Mouse (Mus musculus) kidney, adult 9 months (tissue): Measurements from ENCODE around the gene Cyb5r1.

Experiments
- DNase-seq: peaks from one replicate; pipeline ENCODE4 v3.0.0; 2022

Gene Cyb5r1

DNA sequence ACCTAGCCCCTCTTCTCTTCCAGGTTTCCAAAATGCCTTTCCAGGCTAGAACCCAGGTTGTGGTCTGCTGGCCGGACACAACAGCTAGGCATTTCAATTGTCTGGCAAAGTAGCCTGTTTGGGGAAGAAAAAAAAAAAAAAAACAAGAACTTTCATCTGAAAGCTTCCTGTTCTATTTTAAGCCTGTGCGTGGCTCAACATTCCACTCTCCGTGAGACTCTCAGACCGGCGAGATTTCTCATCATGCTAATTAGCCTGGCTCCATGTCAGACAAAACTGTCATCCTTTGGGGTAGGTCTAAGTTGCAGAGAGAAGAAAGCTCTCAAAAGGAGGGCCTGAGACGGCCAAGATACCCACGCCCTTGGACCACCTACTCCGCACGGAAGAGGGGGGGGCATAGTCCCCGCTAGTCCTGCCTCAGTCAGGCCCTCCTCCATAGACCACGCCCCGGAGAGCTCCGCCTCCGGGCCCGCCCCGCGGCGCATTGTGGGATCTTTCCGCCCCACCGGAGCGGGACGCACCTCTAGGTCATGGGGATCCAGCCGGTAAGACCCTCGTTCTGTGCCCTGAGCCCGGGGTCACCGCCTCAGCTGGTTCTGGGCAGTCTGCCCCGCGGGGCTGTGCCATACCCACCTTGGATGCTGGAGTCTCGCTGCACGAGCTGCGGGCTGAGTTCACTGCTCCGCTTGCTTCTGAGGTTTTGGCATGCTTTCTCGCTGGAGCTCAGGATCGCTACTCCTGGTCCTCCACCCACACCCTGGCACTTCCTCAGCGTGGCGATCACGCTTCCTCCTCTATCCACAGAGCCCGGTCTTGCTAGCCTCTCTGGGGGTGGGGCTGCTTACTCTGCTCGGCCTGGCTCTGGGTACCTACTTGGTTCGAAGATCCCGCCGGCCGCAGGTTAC is at the start of gene Cyb5r1:
Gene Cyb5r1 (plus strand): TSS at position 51 of the 905 bp plus-strand sequence.
- peak; percentile 81 for DNase-seq

DNA sequence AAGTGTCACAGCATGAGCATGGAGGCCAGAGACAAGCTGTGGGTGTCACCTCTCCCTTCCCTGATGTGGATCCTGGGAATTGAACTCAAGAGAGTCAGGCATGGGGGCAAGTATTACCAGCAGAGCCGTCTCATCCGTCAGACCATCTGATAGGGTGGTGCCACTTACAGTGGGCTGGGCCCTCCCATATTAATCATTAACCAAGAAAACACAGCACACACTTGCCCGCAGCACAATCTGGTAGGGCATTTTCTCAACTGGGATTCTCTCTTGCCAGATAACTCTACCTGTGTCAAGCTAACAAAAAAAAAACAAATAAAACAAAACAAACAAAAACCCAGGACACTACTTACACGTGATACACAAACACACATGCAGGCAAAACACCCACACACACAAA is 47.9 kb upstream of the Cyb5r1 start:
- DNase-seq: peak; percentile 49

DNA sequence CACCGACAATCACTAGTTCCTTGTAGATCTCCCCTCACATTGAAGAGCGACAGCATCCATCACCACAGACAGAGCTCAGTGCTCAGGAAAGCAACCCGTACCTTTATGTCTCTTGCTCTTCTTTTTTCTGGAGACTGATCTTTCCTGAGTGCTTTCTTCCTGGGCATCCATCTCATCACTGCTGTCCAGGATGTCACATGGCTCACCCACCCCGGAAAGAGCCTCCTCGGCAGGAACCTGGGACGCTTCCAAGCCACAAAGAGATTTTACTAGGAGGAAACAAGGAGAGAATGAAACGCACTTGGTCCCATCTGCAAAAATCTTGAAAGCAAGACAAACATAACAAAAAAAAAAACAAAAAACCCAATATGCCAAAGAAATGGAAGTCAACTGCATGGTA is 44.7 kb upstream of the Cyb5r1 start:
- DNase-seq: no peak

DNA sequence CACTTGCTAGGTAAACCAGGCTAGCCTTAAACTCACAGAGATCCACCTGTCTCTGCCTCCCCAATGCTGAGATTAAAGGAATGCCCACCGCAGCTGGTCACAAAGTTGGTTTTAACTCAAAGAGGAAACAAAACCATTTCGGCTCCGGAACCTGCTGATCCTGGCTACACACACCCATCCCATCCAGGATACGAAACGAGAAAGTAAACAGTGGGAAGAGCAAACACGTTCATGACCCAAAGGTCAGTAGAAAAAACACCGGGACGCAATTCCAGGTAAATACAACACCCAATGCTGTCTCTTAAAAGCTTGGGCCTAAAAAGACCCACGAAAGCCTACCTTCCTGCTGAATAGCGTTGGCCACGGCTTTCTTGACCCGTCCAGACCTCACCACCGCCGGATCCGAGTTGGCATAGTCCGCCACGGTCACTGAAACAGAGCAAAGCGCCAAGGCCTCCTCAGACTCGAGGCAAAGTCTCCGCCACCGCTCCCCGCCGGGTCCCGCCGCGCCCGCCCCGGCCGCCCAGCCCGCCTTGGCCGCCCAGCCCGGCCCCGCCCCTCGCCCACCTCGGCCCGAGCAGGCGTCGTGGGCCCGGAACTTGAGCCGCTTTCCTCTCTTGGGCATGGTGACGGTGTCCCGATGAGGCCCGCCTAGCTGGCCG is 44.0 kb upstream of the Cyb5r1 start:
- DNase-seq: no peak

DNA sequence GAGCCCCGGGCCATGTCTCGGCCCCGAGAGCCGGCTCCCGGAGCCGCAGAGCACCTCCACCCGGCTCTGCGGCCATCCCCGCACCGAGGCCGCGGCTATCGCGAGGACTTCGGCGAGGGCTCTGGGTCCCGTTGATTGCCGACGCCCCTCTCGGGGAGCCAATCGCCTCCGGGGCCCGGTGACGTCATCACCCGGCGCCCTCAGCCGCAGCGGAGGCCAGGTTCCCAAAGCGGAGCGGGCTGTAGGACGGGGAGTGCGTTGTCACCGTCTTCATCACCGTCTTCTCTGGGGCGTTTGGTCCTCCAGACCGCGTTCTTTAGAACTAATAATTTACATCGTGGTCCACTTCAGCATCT is 43.5 kb upstream of the Cyb5r1 start, which contains the start of gene Tmem183a:
Gene Tmem183a (minus strand): TSS at position 123 of the 356 bp plus-strand sequence.
- DNase-seq: peak; percentile 96

DNA sequence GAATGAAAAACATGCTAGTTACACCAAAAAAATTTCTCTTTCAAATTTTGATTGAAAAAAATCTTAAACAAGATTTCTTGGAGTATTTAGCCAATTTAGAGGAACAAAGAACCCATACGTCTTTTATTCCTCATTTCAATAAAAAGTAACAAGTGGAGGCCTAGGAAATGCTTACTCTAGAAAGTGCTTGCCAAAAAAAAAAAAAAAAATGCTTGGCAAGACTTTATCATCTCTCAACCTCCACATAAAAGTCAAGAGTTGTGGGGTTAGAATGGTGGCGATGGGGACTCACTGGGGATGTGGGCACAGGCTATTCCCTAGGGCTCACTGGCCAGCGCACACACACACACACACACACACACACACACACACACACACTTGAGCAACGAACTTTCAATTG is 42.2 kb upstream of the Cyb5r1 start:
- no peak for DNase-seq

DNA sequence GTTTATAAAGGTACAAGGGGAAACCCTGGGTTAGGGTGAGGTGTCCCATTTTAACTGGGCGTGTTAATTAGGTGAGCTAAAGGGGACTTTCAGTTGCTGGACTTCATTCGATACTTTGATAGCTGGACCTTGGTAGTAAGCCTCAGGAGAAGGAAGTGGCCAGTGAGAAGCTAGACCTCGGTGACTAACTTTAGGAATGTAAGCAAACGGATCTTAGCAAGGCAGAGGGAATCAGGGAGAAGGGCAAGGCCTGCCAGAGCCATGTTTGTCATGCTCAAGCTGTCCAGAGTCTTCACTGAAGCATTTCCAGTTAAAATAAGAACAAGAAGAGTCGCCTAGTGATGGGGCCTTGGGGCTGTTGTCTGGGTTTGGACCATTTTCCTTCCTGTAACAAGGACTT is 39.9 kb upstream of the Cyb5r1 start:
- DNase-seq: no peak

DNA sequence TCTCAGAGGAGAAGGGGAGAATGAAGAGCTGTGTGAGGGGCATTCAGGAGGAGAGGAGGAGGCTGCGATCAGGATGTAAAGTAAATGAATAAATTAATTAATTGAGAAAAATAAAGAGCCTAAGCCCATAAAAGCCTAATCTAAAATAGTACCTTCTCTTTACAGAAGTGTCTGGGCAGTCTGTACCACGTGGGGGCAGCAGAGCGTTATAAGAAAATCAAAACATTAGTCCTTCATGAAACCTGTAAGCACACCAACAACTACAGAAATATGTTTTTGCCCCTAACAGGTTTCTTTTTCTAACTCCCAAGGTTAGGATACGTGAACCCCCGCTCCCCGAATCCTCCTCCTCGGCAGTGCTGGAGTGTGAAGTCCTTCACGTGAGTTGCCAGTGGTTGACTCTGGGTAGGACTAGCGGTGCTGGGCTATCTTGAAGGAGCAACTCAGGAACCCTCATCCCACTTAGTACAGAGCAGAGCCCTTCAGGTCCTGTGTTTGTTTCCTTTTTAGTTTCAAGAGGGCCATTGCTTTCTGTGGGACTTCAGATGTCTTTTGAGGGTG is 36.5 kb upstream of the Cyb5r1 start:
- peak; percentile 80 for DNase-seq

DNA sequence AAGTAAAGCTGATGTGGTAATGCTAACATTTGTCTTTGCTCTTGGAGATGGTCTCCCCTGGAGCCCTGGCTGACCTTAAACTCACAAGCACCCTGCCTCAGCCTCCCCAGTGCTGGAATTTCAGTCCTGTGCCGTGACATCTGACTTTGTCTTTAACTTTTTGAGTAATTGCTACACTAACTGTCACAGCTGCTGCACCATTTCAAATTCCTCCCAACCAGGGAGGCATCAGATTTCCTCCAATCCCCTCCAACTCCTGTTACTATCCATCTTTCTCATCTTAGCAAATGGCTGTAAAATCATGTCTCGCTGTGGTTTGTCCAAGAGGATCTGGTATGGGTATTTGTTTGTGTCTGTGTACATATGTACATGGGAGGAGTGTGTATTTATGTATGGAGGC is 31.2 kb upstream of the Cyb5r1 start:
- no peak for DNase-seq

DNA sequence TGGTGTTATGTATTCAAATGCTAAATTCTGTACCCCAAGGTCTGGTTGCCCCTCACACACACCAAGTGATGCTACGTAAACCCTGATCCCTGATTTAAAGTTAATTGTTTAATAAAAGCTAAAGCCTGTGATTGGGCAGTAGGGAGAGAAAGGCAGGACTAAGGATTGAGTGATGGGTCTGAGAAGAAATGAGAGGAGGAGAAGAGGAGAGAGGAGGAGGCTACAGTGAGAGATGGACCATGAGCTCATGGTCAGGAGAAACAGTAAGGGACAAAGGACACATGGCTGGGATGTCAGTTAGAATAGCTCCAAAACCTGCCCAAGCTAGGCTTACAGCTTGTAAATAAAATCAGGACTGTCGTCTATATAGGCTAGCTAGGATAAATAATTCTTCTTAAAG is 24.3 kb upstream of the Cyb5r1 start:
- DNase-seq: no peak

DNA sequence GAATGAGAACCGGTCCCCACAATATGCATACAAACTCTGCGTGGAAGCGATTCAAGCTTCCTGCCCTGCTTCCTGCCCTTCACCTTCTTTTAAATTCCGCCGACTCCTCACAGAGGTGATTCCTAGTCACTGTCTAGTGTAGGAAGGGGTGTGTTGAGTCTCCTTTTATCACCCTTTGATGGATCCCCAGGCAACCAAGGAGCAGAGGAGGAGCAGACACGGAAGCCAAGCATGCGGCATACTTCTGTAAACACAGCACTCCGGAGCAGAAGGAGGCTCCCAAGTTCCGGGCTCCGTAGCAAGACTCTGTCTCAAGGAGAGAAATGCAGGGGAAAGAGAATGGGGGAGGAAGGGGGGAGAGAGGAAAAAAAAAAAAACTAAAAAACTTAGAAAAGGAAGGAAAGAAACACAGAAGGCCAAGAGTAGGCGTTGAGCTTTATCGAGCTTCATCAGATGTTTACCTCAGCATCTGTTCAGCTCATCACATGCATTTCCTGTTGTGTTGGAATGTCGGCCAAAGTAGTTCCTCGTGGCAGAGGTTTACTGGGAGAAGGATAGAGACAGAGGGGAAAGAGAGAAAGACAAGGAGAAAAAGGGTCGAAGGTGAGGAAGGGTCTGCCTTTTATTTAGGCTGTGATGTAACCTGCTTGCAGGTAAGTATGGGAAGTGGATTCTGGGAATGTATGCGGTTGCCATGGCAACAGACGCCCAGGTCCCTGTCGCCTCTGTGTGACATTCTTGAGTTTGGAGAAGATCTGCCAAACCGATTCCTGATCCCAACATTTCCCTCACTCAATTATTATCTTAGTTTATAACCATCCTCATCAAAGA is 23.3 kb upstream of the Cyb5r1 start:
- DNase-seq: no peak

DNA sequence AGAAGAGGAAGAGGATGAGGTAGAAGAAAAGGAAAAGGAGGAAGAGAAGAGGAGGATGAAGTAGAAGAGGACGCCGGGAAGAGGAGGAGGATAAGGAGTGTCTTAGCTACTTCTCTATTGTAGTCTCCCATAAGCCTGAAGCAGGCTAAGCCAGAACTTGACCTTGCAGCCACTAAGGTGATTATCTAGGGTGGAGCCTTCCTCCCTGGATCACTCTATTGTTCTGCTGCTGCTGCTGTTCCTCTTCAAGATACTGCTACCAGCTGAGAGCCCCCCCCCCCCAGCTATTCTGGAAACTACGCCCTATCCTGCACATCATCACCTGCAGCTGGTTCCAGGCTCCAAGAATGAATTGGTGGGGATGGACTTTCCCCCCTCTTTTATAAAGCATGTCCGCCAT is 20.8 kb upstream of the Cyb5r1 start:
- DNase-seq: no peak

DNA sequence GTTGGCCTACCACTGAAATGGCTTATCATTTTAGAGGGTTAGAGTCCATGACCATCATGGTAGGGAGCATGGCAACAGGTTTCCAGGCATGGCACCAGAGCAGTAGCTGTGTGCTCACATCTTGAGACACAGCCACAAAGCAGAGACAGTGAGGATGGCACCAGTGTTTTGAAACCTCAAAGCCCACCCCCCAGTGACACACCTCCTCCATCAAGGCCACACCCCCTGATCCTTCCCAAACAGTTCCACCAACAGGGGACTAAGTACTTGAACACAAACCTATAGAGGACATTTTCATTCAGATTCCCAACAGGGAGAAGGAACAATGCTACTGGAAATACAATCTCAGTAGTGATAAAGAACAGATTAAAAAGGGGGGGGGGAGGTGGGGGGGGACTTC is 20.2 kb upstream of the Cyb5r1 start:
- no peak for DNase-seq

DNA sequence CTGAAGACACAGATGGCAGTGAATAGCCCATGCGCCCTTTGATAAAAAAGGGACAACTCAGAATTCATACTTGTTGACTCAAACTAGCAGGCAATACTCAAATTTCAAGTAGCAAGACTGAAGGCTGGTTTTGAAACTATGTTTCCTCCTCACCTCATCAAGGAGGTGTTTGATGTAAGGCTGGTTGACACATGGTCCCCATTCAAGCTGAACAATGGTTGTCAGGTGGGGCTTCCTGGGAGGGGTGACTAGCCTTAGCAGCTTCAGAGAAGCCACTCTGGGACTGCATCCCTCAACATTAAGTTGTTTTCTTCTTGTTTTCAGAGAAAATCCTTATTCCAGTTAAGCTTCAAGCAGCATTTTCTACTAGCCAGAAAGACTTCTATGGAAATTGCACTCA is 19.7 kb upstream of the Cyb5r1 start, which contains the start of gene 4933406M09Rik:
Gene 4933406M09Rik (plus strand): TSS at position 275 of the 400 bp plus-strand sequence.
- DNase-seq: no peak

DNA sequence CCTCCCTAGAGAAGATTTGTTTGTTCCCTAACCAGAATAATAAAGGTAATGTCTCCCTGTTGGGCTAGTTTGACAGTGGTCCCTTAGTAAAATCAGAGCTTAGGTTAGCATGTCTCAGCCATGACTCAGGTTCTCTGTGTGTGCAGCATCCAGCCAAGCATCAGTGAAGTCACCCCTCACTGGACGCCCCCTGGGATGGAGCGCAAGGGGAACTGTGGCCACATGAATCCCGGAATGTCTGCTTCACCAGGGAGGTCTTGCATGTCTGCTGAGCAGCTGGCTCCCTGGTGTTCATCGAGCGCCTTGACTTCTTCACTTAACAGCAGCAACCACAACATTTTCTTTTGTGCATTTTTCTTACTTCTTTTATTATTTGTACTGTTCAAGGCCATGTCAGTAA is 11.5 kb upstream of the Cyb5r1 start:
- no peak for DNase-seq

DNA sequence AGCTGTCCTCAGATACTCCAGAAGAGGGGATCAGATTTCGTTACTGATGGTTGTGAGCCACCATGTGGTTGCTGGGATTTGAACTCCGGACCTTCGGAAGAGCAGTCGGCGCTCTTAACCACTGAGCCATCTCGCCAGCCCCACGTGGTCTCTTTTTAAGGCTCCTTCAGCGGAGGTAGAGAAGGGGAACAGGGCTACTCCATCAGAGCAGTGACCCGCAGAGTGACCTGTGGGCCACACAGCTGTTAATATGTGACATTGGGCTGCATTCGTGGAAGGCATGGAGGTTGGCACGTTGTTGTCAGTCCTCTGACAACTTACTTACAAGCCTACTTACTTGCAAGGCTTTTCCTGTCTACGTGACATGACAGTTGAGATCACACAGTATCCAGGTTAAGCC is 7.1 kb upstream of the Cyb5r1 start:
- DNase-seq: peak; percentile 51

DNA sequence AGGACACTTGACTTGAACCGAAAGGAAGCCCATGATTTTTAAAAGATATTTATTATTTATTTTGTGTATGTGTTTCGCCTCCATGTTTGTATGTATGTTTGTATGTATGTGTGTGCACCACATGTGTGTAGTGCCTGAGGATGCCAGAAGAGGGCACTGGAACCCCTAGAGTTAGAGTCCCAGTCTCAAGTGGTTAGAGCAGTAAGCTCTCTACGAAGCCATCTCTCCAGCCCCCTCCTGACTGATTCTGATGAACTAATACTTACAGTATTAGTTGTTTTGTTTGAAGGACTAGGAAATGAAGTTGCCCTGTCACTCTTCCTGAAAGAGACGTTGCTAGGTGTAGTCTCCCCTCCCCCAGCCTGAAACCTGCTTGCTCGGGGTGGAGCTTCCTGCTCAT is 5.6 kb upstream of the Cyb5r1 start:
- no peak for DNase-seq

DNA sequence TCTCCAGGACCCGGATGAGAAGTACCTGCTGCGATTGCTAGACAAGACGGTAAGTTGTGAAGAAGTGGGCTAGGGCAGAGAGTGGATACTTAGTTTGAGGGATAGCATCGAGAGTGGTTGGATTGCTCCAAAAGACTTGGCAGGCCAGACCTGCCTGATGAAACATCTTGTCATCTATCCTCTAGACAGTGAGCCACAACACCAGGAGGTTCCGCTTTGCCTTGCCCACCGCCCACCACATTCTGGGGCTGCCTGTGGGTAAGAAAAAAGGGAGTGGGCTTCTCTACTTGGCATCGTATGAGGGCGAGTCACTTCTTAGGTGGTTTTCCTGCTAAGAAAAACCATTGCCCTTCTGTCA is 1.0 kb downstream of the Cyb5r1 start:
- DNase-seq: no peak

DNA sequence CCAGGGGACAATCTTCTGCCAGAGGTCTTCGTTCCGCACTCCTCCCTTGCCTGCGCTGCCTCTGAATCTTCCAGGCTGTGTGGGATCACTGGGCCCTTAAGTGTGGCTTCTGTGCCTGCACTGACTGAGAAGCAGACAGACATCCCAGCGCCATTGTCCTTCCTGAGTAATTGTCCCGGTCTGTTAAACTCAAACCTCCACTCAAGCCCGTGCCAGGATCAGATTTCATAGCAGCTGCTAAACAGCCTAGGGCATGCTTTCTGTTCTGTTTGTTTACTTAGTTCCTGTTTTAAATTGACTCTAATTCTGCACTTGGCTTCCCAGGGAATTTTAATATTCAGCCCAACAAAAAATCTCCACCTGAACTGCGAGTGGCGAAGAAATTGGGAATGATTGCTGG is 2.7 kb downstream of the Cyb5r1 start:
- DNase-seq: peak; percentile 60

DNA sequence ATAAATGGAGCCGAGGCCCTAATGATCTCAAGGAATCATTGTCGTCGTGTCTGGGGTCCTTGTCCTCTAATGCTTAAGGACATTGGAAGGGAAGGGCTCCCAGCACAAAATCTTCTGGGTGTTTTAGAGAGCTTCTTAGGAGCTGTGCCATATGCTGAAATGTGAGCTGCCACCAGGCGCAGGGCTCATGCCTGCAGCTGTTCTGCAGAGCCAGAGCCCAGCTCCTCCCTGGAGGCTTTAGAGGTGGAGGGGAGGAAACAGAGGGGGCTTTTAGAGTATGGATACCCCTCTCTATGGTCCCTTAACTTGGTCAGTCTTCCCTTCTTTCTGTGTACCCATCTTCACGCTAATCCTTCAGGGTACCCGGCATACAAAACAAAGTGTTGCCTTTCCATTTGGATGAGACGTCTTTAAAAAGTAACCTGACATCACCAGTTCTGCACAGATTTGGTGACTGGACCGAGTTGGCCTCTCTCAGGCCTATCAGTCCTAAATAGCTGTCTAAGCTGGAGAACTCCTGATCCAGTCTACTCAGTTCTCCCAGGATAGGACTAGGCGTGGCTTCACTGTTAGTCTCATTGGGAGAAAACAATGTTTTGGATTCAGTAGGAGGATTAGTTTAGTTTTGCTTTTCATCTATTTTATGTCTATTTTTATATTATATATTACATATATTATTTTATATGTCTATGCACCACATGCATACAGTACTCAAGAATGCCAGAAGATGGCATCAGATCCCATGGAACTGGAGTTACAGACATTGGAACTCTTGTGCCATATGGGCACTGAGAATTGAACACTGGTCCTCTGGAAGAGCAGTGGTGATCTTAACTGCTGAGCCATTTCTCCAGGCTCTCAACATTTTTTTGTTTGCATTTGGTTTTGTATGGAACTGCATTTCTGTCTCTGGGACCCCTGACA is 6.6 kb downstream of the Cyb5r1 start:
- DNase-seq: no peak

DNA sequence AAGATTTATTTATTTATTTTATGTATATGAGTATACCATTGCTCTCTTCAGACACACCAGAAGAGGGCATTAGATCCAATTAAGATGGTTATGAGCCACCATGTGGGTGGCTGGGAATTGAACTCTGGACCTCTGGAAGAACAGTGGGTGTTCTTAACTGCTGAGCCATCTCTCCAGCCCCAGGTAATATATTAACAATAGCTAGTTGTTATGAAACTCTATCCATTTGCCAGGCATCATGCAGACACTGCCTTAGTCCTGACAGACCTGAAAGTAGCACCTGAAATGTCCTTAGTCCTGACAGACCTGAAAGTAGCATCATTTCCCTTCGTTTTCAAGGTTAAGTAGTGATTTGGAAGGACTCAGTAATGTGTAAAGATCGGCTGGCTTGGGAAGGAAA is 8.7 kb downstream of the Cyb5r1 start:
- peak; percentile 76 for DNase-seq
